Mouse (Mus musculus) intestine, postnatal 0 days (tissue): Measurements from ENCODE around the gene Rgl1. TPM values are rescaled to one million over a fixed set of nuclear protein-coding genes. Genes with fewer than 3 reads are reported as not detected.

Source experiments
- ATAC-seq: fragments of 200-750 bp; cut with Nextera tagmentation; 2 replicates; pipeline ENCODE4 v1.8.0; 2017; ENCODE audit warnings: mild to moderate bottlenecking, moderate TSS enrichment, moderate library complexity
- H3K27ac ChIP-seq: fragments of 300-500 bp; sonication (generic); 2 replicates; pipeline ENCODE4 v1.5.1; 2014; ENCODE audit warnings: mild to moderate bottlenecking, low read depth, low read length, moderate library complexity
- H3K27me3 ChIP-seq: fragments of 300-500 bp; sonication (generic); replicated peaks from 2 replicates; pipeline ENCODE4 v1.6.1; 2014; ENCODE audit warnings: low read length, mixed read lengths; ENCODE audit not compliant: control insufficient read depth, insufficient read depth
- H3K36me3 ChIP-seq: fragments of 300-500 bp; sonication (generic); 2 replicates; pipeline ENCODE4 v1.6.1; 2014; ENCODE audit warnings: mild to moderate bottlenecking, moderate library complexity; ENCODE audit not compliant: control insufficient read depth, insufficient read depth
- H3K4me1 ChIP-seq: fragments of 300-500 bp; sonication (generic); replicated peaks from 2 replicates; pipeline ENCODE4 v1.6.1; 2014; ENCODE audit warnings: antibody characterized with exemption, low read length, mixed read lengths; ENCODE audit not compliant: control insufficient read depth, insufficient read depth
- H3K4me2 ChIP-seq: fragments of 300-500 bp; sonication (generic); replicated peaks from 2 replicates; pipeline ENCODE4 v1.6.1; 2014; ENCODE audit warnings: low read depth, mild to moderate bottlenecking, moderate library complexity
- H3K4me3 ChIP-seq: fragments of 300-500 bp; sonication (generic); 2 replicates; pipeline ENCODE4 v1.5.1; 2014; ENCODE audit warnings: low read depth, low read length
- H3K9ac ChIP-seq: fragments of 300-500 bp; sonication (generic); 2 replicates; pipeline ENCODE4 v1.6.1; 2014; ENCODE audit warnings: mild to moderate bottlenecking, low read depth, low read length
- H3K9me3 ChIP-seq: fragments of 300-500 bp; sonication (generic); 2 replicates; pipeline ENCODE4 v1.6.1; 2016; ENCODE audit warnings: mixed run types; ENCODE audit not compliant: control insufficient read depth
- CTCF ChIP-seq: sonication (generic); IDR thresholded peaks from 2 replicates; pipeline ENCODE4 v1.5.1; 2016; ENCODE audit warnings: low read depth, mild to moderate bottlenecking, control low read depth, antibody characterized with exemption, moderate library complexity
- WGBS: fragments of 180-500 bp; shearing (Covaris S2); extraction: QIAGEN DNeasy Blood & Tissue Kit; methylation state at CpG from one replicate; pipeline ENCODE4 v1.1.7; 2014; 5-methylcytosine and 5-hydroxymethylcytosine counted together
- polyA plus RNA-seq: library from polyadenylated mRNA; unstranded; fragments of >200 nt; fragmentation: Nextera tagmentation; extraction: Ambion mirVana; gene quantifications from 2 replicates; pipeline ENCODE4 v1.2.1, GENCODE M21; 2015

Rgl1 gene
- polyA plus RNA-seq, 1 experiment from 2014 or later, result 39.4 TPM

GRCm38 (mm10) chr1:152553912-152554547 lies 212.1 kb downstream of the Rgl1 start:
- Histone ChIP-seq H3K9ac (no peak overlapping the region), H3K27ac (no peak overlapping the region), H3K27me3 (no peaks in the 10 kb centered on the region), H3K9me3 (no peaks in the 10 kb centered on the region), H3K4me2 (no peak overlapping the region), H3K4me1 (0 out of 2 replicates have a peak, but pooled peaks cover 3% of the 10 kb centered on the region), H3K4me3 (no peak overlapping the region), H3K36me3 (peaks cover 46% of the 10 kb centered on the region)
- WGBS, result 72% methylated on average over 15 of the region's 15 CpGs
- no peak for TF ChIP-seq CTCF
- ATAC-seq, result no peak

GRCm38 (mm10) chr1:152550973-152551372 lies 215.2 kb downstream of the Rgl1 start:
- Histone ChIP-seq H3K9me3 (no peaks in the 10 kb centered on the region), H3K27me3 (no peaks in the 10 kb centered on the region), H3K4me3 (no peak overlapping the region), H3K4me2 (no peak overlapping the region), H3K4me1 (no peaks in the 10 kb centered on the region), H3K36me3 (peaks cover 71% of the 10 kb centered on the region), H3K27ac (0 out of 2 replicates have a peak overlapping the region, but pooled peaks have one; percentile 23), H3K9ac (no peak overlapping the region)
- WGBS, result 56% methylated on average over 3 of the region's 3 CpGs
- no peak for ATAC-seq
- TF ChIP-seq CTCF, result no peak

- H3K4me2 ChIP-seq, result no peak overlapping the region
- H3K4me1 ChIP-seq, result no peaks in the 10 kb centered on the region
- no peak overlapping the region for H3K9ac ChIP-seq
- peaks cover 70% of the 10 kb centered on the region for H3K36me3 ChIP-seq
- no peak for ATAC-seq
- no peaks in the 10 kb centered on the region for H3K27me3 ChIP-seq
- no peaks in the 10 kb centered on the region for H3K9me3 ChIP-seq
- 57% methylated on average over 2 of the region's 2 CpGs for WGBS
- no peak for TF ChIP-seq CTCF
- H3K27ac ChIP-seq, result no peak overlapping the region; the same call in 1 of the 2 replicates
- H3K4me3 ChIP-seq, result no peak overlapping the region
Measured at GRCm38 (mm10) chr1:152550544-152550943, 215.6 kb downstream of the Rgl1 start.

GRCm38 (mm10) chr1:152549061-152549738 lies 217.0 kb downstream of the Rgl1 start:
- ATAC-seq, result no peak
- TF ChIP-seq CTCF, result no peak

GRCm38 (mm10) chr1:152543449-152544159 lies 222.5 kb downstream of the Rgl1 start:
- Histone ChIP-seq H3K4me3 (no peak overlapping the region), H3K36me3 (peaks cover 40% of the 10 kb centered on the region), H3K4me2 (no peak overlapping the region), H3K9me3 (no peaks in the 10 kb centered on the region), H3K9ac (no peak overlapping the region), H3K4me1 (peaks cover 13% of the 10 kb centered on the region; the same call in 1 of the 2 replicates), H3K27me3 (no peaks in the 10 kb centered on the region), H3K27ac (peak overlapping the region; percentile 68)
- peak; percentile 81 for ATAC-seq
- TF ChIP-seq CTCF, result no peak
- WGBS, result 26% methylated on average over 2 of the region's 2 CpGs

More at GRCm38 (mm10) chr1:152549061-152549738, 217.0 kb downstream of the Rgl1 start:
- Histone ChIP-seq H3K9me3 (no peaks in the 10 kb centered on the region), H3K27ac (no peak overlapping the region), H3K36me3 (peaks cover 61% of the 10 kb centered on the region), H3K4me2 (no peak overlapping the region), H3K27me3 (no peaks in the 10 kb centered on the region), H3K4me1 (no peaks in the 10 kb centered on the region), H3K4me3 (no peak overlapping the region), H3K9ac (no peak overlapping the region)
- WGBS, result 63% methylated on average over 13 of the region's 13 CpGs

- peak overlapping the region; percentile 68 for H3K27ac ChIP-seq
- no peaks in the 10 kb centered on the region for H3K27me3 ChIP-seq
- H3K4me1 ChIP-seq, result peaks cover 13% of the 10 kb centered on the region; the same call in 1 of the 2 replicates
- H3K9ac ChIP-seq, result no peak overlapping the region
- no peaks in the 10 kb centered on the region for H3K9me3 ChIP-seq
- peaks cover 36% of the 10 kb centered on the region for H3K36me3 ChIP-seq
- ATAC-seq, result no peak
- TF ChIP-seq CTCF, result no peak
- H3K4me2 ChIP-seq, result no peak overlapping the region
- no peak overlapping the region for H3K4me3 ChIP-seq
- 59% methylated on average over 6 of the region's 6 CpGs for WGBS
Measured at GRCm38 (mm10) chr1:152542747-152543378, 223.3 kb downstream of the Rgl1 start.
